Mouse (Mus musculus) midbrain, embryonic 14.5 days (tissue): ENCODE measurements at regions not wholly inside any gene's neighbourhood (a gene's known extent, or its start where the extent isn't known, plus 50 kb on each side); places are given as distances from the start of the nearest gene placed in this dataset.

ENCODE experiments used
- ATAC-seq: fragments of 200-750 bp; cut with Nextera tagmentation; 2 replicates; pipeline ENCODE4 v1.8.0; 2017; ENCODE audit warnings: moderate number of reproducible peaks, moderate library complexity; ENCODE audit not compliant: low FRiP score, low TSS enrichment
- DNase-seq: peaks from one replicate; pipeline ENCODE4 v3.0.0-alpha.2; 2015
- H3K27ac ChIP-seq: fragments of 300-500 bp; sonication (generic); replicated peaks from 2 replicates; pipeline ENCODE4 v1.5.1; 2014; ENCODE audit warnings: mild to moderate bottlenecking, low read depth, low read length, moderate library complexity
- H3K27me3 ChIP-seq: fragments of 300-500 bp; sonication (generic); 2 replicates; pipeline ENCODE4 v1.6.1; 2014; ENCODE audit warnings: low read length, control low read depth, mixed read lengths; ENCODE audit not compliant: control insufficient read depth, insufficient read depth
- H3K36me3 ChIP-seq: fragments of 300-500 bp; sonication (generic); 2 replicates; pipeline ENCODE4 v1.6.1; 2014; ENCODE audit warnings: low read length, control low read depth; ENCODE audit not compliant: control insufficient read depth, insufficient read depth
- H3K4me1 ChIP-seq: fragments of 300-500 bp; sonication (generic); 2 replicates; pipeline ENCODE4 v1.6.1; 2014; ENCODE audit warnings: mild to moderate bottlenecking, antibody characterized with exemption, low read length, control low read depth; ENCODE audit not compliant: control insufficient read depth, insufficient read depth
- H3K4me2 ChIP-seq: fragments of 300-500 bp; sonication (generic); 2 replicates; pipeline ENCODE4 v1.6.1; 2014; ENCODE audit warnings: mild to moderate bottlenecking, low read length, moderate library complexity
- H3K4me3 ChIP-seq: fragments of 300-500 bp; sonication (generic); replicated peaks from 2 replicates; pipeline ENCODE4 v1.5.1; 2014; ENCODE audit warnings: low read depth, low read length
- H3K9ac ChIP-seq: fragments of 300-500 bp; sonication (generic); replicated peaks from 2 replicates; pipeline ENCODE4 v1.6.1; 2014; ENCODE audit warnings: mild to moderate bottlenecking, low read length, moderate library complexity
- H3K9me3 ChIP-seq: fragments of 300-500 bp; sonication (generic); 2 replicates; pipeline ENCODE4 v1.6.1; 2016; ENCODE audit warnings: low read length, control low read depth, mixed read lengths; ENCODE audit not compliant: control insufficient read depth
- WGBS: fragments of 180-500 bp; shearing (Covaris S2); extraction: QIAGEN DNeasy Blood & Tissue Kit; methylation state at CpG from one replicate; pipeline ENCODE4 v1.1.7; 2014; 5-methylcytosine and 5-hydroxymethylcytosine counted together

DNA sequence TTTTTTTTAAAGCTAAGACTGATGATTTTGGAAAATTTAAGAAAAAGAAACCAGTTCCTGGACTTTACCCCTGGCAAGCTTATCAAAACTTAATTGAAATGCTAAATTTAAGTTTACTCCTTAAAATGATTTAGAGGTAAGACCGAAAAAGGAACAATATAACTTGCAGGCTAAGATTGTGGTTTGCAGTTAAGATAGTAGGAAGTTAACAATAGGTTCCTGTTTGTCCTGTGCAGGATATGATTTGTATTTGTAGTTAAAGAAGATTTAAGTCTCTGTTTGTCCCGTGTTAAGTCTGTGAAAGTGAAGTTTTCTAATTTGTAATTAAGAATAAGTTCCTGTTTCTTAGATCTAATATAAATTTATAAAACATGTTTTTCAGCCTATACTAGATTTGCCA is 1406.3 kb upstream of the Lrrc6 start:
- DNase-seq (no peak), ATAC-seq (no peak)
- Histone ChIP-seq H3K4me2 (no peak overlapping the region), H3K4me3 (no peak overlapping the region), H3K9me3 (no peaks in the 10 kb centered on the region), H3K9ac (no peak overlapping the region), H3K27me3 (no peaks in the 10 kb centered on the region), H3K4me1 (no peaks in the 10 kb centered on the region), H3K36me3 (no peaks in the 10 kb centered on the region), H3K27ac (no peak overlapping the region)
- 88% methylated on average over 2 of the region's 2 CpGs for WGBS

DNA sequence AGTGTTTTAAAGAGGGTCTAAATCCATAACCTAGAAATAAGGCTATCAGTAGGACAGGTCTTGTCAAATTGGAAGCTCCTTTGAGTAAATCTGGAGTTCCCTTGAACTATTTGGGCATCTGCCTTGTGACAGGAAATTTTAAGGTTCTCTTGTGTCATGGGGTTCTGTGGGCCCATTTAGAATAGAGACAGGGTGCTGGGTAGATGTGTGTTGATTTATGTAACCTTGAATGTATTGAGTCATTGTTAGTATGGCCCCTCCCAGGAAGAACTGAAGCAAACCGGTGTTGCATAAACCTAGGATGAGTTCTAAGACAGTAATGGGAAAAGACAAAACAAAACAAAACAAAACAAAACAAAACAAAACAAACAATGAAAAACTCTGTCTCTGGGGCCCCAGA is 1404.6 kb upstream of the Lrrc6 start:
- no peaks in the 10 kb centered on the region for H3K27me3 ChIP-seq
- H3K36me3 ChIP-seq: no peaks in the 10 kb centered on the region
- no peak overlapping the region for H3K27ac ChIP-seq
- no peak overlapping the region for H3K4me2 ChIP-seq
- DNase-seq (no peak), ATAC-seq (no peak)
- 90% methylated on average over 1 of the region's 1 CpGs for WGBS
- no peaks in the 10 kb centered on the region for H3K9me3 ChIP-seq
- no peaks in the 10 kb centered on the region for H3K4me1 ChIP-seq
- H3K9ac ChIP-seq: no peak overlapping the region
- H3K4me3 ChIP-seq: no peak overlapping the region

GRCm38 (mm10) chr15:67904646-67905045 is 1403.9 kb upstream of the Lrrc6 start:
- H3K36me3 ChIP-seq: no peaks in the 10 kb centered on the region
- no peak overlapping the region for H3K27ac ChIP-seq
- H3K9me3 ChIP-seq: no peaks in the 10 kb centered on the region
- no peaks in the 10 kb centered on the region for H3K27me3 ChIP-seq
- no peak overlapping the region for H3K4me3 ChIP-seq
- no peak for ATAC-seq
- no peak overlapping the region for H3K4me2 ChIP-seq
- no peaks in the 10 kb centered on the region for H3K4me1 ChIP-seq
- no peak for DNase-seq
- no peak overlapping the region for H3K9ac ChIP-seq

GRCm38 (mm10) chr15:67902982-67903381 is 1402.3 kb upstream of the Lrrc6 start:
- ATAC-seq: no peak
- 96% methylated on average over 2 of the region's 2 CpGs for WGBS
- H3K4me1 ChIP-seq: no peaks in the 10 kb centered on the region

GRCm38 (mm10) chr15:67901191-67901601 is 1400.5 kb upstream of the Lrrc6 start:
- 88% methylated on average over 7 of the region's 7 CpGs for WGBS
- Histone ChIP-seq H3K4me3 (no peak overlapping the region), H3K4me2 (no peak overlapping the region), H3K4me1 (no peaks in the 10 kb centered on the region), H3K9ac (no peak overlapping the region), H3K27ac (no peak overlapping the region), H3K9me3 (no peaks in the 10 kb centered on the region), H3K36me3 (no peaks in the 10 kb centered on the region), H3K27me3 (no peaks in the 10 kb centered on the region)
- no peak for DNase-seq
- no peak for ATAC-seq

More at GRCm38 (mm10) chr15:67902982-67903381, 1402.3 kb upstream of the Lrrc6 start:
- no peak overlapping the region for H3K4me2 ChIP-seq
- no peaks in the 10 kb centered on the region for H3K27me3 ChIP-seq
- no peaks in the 10 kb centered on the region for H3K36me3 ChIP-seq
- H3K9me3 ChIP-seq: no peaks in the 10 kb centered on the region
- H3K27ac ChIP-seq: no peak overlapping the region
- DNase-seq: no peak
- H3K9ac ChIP-seq: no peak overlapping the region
- H3K4me3 ChIP-seq: no peak overlapping the region

- H3K9me3 ChIP-seq: no peaks in the 10 kb centered on the region
- H3K36me3 ChIP-seq: no peaks in the 10 kb centered on the region
- no peaks in the 10 kb centered on the region for H3K4me1 ChIP-seq
- H3K27me3 ChIP-seq: no peaks in the 10 kb centered on the region
- no peak overlapping the region for H3K4me3 ChIP-seq
- 85% methylated on average over 6 of the region's 6 CpGs for WGBS
- DNase-seq (no peak), ATAC-seq (no peak)
- no peak overlapping the region for H3K27ac ChIP-seq
- no peak overlapping the region for H3K4me2 ChIP-seq
- no peak overlapping the region for H3K9ac ChIP-seq
Measured at GRCm38 (mm10) chr15:67899772-67900171, 1399.1 kb upstream of the Lrrc6 start.

DNA sequence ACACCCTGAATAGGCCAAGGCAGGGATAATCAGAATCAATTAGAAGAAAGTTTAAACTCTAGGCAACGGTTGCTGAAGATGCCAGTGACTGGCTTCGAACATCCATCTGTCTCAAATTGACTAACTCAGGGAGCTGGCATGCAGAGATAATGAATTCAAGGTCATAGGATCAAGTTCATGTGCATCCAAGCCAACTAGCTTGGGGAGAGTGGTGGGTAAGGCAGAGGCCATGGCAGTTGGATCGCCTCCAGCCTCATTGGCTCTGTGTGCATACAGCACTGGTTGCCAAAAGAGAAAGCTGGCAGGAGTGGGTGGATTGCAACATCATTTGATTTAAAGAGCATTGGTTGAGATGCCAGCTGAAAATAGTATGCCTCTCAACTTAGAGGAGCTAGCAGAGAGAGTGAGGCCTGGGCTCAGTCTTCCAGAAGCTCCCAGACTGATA is 1398.3 kb upstream of the Lrrc6 start:
- Histone ChIP-seq H3K27ac (no peak overlapping the region), H3K4me2 (no peak overlapping the region), H3K27me3 (no peaks in the 10 kb centered on the region), H3K9ac (no peak overlapping the region), H3K36me3 (no peaks in the 10 kb centered on the region), H3K9me3 (no peaks in the 10 kb centered on the region), H3K4me1 (no peaks in the 10 kb centered on the region), H3K4me3 (no peak overlapping the region)
- ATAC-seq (0 out of 2 replicates have a peak, but pooled peaks have one; percentile 27), DNase-seq (peak; percentile 67)
- 77% methylated on average over 3 of the region's 3 CpGs for WGBS

DNA sequence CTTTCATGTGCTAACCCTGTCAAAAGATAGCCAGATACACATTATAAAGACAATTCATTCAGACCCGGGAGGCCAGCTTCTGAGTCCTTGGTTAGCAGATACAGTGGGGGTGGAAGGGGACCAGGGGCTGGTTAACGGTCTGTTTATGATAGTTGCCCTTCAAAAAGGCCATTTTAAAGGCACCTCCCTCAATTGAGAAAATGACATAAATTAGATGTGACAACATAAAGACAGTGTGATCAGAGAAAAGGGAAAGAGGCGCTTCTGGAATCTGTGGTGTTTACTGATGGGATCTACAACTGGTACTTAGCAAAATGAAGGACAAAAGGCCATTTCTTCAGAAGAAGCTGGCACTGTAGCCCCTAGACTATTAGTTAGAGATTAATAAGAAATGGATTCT is 1391.4 kb upstream of the Lrrc6 start:
- ATAC-seq (no peak), DNase-seq (peak; percentile 34)
- peaks cover 7% of the 10 kb centered on the region; the same call in 1 of the 2 replicates for H3K4me1 ChIP-seq
- H3K9ac ChIP-seq: no peak overlapping the region
- H3K27ac ChIP-seq: 0 out of 2 replicates have a peak overlapping the region, but pooled peaks have one; percentile 5
- no peaks in the 10 kb centered on the region for H3K36me3 ChIP-seq
- 34% methylated on average over 3 of the region's 3 CpGs for WGBS
- H3K4me3 ChIP-seq: no peak overlapping the region
- H3K9me3 ChIP-seq: no peaks in the 10 kb centered on the region
- H3K4me2 ChIP-seq: no peak overlapping the region
- no peaks in the 10 kb centered on the region for H3K27me3 ChIP-seq

- 51% methylated on average over 3 of the region's 3 CpGs for WGBS
- no peak overlapping the region for H3K4me2 ChIP-seq
- DNase-seq (no peak), ATAC-seq (no peak)
- H3K27me3 ChIP-seq: no peaks in the 10 kb centered on the region
- no peaks in the 10 kb centered on the region for H3K9me3 ChIP-seq
- no peak overlapping the region for H3K27ac ChIP-seq
- H3K4me3 ChIP-seq: no peak overlapping the region
- H3K36me3 ChIP-seq: no peaks in the 10 kb centered on the region
- no peak overlapping the region for H3K9ac ChIP-seq
- peaks cover 7% of the 10 kb centered on the region; the same call in 1 of the 2 replicates for H3K4me1 ChIP-seq
Measured at GRCm38 (mm10) chr15:67890612-67891304, 1390.0 kb upstream of the Lrrc6 start.
